Mouse (Mus musculus): ENCODE measurements at regions not wholly inside any gene's neighbourhood (a gene's known extent, or its start where the extent isn't known, plus 50 kb on each side); places are given as distances from the start of the nearest gene placed in this dataset.

DNA sequence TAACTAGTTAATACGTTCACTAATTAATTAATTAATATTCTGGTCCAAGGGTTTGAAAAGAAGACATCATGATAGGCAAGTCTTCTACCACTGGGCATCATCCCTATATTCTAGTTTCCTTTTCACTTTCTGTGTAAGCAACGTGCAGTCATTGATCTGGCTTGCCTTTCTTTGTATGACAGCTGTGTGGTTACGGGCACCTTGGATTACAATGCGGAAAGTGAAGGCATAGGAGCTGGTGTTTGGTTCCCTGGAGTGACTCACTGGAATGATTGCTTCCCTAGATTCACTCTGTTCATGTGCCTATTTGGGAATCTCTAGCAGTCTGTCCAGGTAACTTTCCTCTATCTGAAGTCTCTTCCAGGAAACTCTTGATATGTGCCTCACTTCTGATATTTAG lies 120.5 kb upstream of the Ntf3 start:
- Histone ChIP-seq H3K9me3 (ENCODE audit: low read length) (no peaks in the 10 kb centered on the region), H3K36me3 (ENCODE audit: insufficient read depth, low read length) (no peaks in the 10 kb centered on the region), H3K27me3 (ENCODE audit: insufficient read depth, low read length) (no peaks in the 10 kb centered on the region), H3K4me3 (replicated peaks; ENCODE audit: low read length) (no peak overlapping the region), H3K4me1 (replicated peaks; ENCODE audit: low read depth, low read length) (peaks cover 4% of the 10 kb centered on the region; the same call in 1 of the 2 replicates)
- TF ChIP-seq NANOG (IDR thresholded peaks at IDR 0.05; ENCODE audit: borderline replicate concordance, low read length): no peak
- TF ChIP-seq CTCF (conservative IDR thresholded peaks at IDR 0.05; ENCODE audit: low read length): no peak
- no peak for TF ChIP-seq POU5F1 (IDR thresholded peaks at IDR 0.05; ENCODE audit: borderline replicate concordance, low read length)

DNA sequence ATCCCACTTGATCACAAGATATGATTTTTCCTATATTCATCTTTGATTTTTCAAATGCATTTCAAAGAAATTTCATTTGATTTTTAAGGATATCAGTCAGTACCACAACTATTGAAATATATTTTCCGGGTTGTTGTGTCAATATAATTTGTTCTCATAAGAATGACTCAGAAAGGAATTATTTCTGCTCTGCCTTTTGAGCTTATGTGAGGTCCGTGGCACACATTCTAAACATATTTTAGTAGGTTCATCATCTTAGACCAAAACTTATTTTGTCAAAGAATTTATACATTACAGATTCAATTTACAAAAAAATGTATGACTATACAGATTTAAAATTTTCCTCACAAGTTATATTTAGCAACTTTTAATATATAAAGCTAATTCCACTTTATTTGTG lies 119.5 kb upstream of the Ntf3 start:
- H3K9me3 ChIP-seq (ENCODE audit: low read length): no peaks in the 10 kb centered on the region
- H3K36me3 ChIP-seq (ENCODE audit: insufficient read depth, low read length): no peaks in the 10 kb centered on the region
- no peaks in the 10 kb centered on the region for H3K27me3 ChIP-seq (ENCODE audit: insufficient read depth, low read length)
- no peak overlapping the region for H3K4me3 ChIP-seq (replicated peaks; ENCODE audit: low read length)
- no peak for TF ChIP-seq NANOG (IDR thresholded peaks at IDR 0.05; ENCODE audit: borderline replicate concordance, low read length)
- no peak for TF ChIP-seq POU5F1 (IDR thresholded peaks at IDR 0.05; ENCODE audit: borderline replicate concordance, low read length)
- TF ChIP-seq CTCF (conservative IDR thresholded peaks at IDR 0.05; ENCODE audit: low read length): no peak
- H3K4me1 ChIP-seq (replicated peaks; ENCODE audit: low read depth, low read length): peaks cover 4% of the 10 kb centered on the region; the same call in 1 of the 2 replicates

DNA sequence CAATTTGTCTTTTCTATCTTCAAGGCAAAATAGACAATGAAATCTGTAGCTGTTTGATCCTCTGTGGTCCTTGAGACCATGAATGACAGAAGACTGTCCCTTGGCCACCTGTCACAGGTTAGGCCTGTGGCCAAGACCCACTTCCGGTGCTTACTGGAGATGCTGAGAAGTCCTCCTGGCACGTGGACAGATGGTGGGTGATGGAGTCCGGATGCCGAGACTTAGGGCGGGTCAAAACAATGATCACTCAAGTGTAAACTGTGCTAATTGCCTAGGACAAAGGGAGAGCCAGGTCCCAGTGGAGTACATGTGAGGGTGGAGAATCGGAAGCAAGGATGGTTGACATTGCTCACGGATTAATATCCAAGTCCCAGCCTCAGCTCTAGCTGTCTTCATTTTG lies 117.7 kb upstream of the Ntf3 start:
- Histone ChIP-seq H3K27me3 (ENCODE audit: insufficient read depth, low read length) (no peaks in the 10 kb centered on the region), H3K4me1 (replicated peaks; ENCODE audit: low read depth, low read length) (peaks cover 4% of the 10 kb centered on the region; the same call in 1 of the 2 replicates), H3K9me3 (ENCODE audit: low read length) (no peaks in the 10 kb centered on the region), H3K36me3 (ENCODE audit: insufficient read depth, low read length) (no peaks in the 10 kb centered on the region), H3K4me3 (replicated peaks; ENCODE audit: low read length) (no peak overlapping the region)
- no peak for TF ChIP-seq NANOG (IDR thresholded peaks at IDR 0.05; ENCODE audit: borderline replicate concordance, low read length)
- TF ChIP-seq POU5F1 (IDR thresholded peaks at IDR 0.05; ENCODE audit: borderline replicate concordance, low read length): no peak

DNA sequence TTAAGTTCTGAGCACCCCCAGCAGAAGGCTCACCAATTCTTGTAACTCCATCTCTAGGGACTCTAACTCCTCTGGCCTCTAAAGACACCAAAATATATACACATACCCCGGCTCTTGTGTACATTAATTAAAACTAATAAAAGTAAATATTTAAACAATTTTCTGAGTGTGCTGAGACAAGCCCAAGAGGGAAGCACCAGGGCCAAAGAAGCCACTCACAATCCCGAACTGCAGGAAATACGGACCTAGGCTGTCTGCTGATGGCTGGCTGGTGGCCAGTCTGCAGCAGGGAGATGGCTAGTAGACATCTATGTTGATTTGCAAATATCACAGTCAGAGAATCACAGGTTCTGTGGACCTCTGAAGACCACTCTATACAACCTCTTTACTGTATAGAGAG lies 113.6 kb upstream of the Ntf3 start:
- Histone ChIP-seq H3K36me3 (ENCODE audit: insufficient read depth, low read length) (no peaks in the 10 kb centered on the region), H3K4me3 (replicated peaks; ENCODE audit: low read length) (no peak overlapping the region), H3K4me1 (replicated peaks; ENCODE audit: low read depth, low read length) (peaks cover 4% of the 10 kb centered on the region; the same call in 1 of the 2 replicates), H3K9me3 (ENCODE audit: low read length) (no peaks in the 10 kb centered on the region), H3K27me3 (ENCODE audit: insufficient read depth, low read length) (no peaks in the 10 kb centered on the region)
- TF ChIP-seq POU5F1 (IDR thresholded peaks at IDR 0.05; ENCODE audit: borderline replicate concordance, low read length): no peak
- no peak for TF ChIP-seq CTCF (conservative IDR thresholded peaks at IDR 0.05; ENCODE audit: low read length)
- no peak for TF ChIP-seq NANOG (IDR thresholded peaks at IDR 0.05; ENCODE audit: borderline replicate concordance, low read length)

DNA sequence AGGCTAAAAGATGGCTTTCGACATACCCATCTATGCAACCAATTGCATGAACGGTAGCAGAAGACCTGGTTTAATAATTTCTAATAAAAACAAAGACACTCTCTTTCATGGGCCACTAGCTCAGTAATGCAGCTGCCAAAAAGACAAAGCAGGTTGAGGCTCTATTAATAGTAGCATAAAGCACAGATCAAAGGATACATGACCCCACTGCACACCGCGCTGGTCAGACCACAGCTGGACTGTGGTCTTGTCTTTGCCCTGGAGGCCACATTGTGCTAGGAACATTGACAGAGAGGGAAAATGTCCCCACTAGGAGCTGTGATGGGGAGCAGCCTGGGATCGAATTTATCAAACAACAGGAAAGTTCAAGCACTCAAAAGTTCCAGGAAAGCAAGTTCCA lies 79.3 kb upstream of the Ntf3 start:
- H3K27me3 ChIP-seq (ENCODE audit: insufficient read depth, low read length): no peaks in the 10 kb centered on the region
- H3K9me3 ChIP-seq (ENCODE audit: low read length): no peaks in the 10 kb centered on the region
- H3K36me3 ChIP-seq (ENCODE audit: insufficient read depth, low read length): no peaks in the 10 kb centered on the region
- H3K4me1 ChIP-seq (replicated peaks; ENCODE audit: low read depth, low read length): no peaks in the 10 kb centered on the region
- no peak overlapping the region for H3K4me3 ChIP-seq (replicated peaks; ENCODE audit: low read length)
- TF ChIP-seq NANOG (IDR thresholded peaks at IDR 0.05; ENCODE audit: borderline replicate concordance, low read length) (no peak), POU5F1 (IDR thresholded peaks at IDR 0.05; ENCODE audit: borderline replicate concordance, low read length) (no peak), CTCF (conservative IDR thresholded peaks at IDR 0.05; ENCODE audit: low read length) (no peak)

DNA sequence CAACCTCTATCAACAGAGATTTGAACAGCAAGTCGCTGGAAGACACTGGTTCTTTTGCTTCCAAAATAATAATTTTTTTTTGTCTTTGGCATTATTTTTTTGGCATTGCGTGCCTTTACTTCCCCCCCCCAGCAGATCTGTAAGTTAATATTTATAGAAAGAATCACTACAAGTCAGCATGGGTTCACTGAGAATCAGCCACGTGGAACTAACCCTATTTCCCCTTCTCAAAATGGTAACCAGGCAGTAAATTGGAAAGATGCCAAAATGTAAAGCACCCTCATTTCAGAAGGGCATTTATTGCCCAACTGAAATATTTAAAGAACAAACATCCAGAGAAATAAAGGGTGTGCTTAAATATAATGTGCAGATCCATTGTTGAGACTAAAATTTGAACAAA lies 78.7 kb upstream of the Ntf3 start:
- TF ChIP-seq POU5F1 (IDR thresholded peaks at IDR 0.05; ENCODE audit: borderline replicate concordance, low read length) (no peak), CTCF (conservative IDR thresholded peaks at IDR 0.05; ENCODE audit: low read length) (no peak)
- Histone ChIP-seq H3K4me3 (replicated peaks; ENCODE audit: low read length) (no peak overlapping the region), H3K36me3 (ENCODE audit: insufficient read depth, low read length) (no peaks in the 10 kb centered on the region)

DNA sequence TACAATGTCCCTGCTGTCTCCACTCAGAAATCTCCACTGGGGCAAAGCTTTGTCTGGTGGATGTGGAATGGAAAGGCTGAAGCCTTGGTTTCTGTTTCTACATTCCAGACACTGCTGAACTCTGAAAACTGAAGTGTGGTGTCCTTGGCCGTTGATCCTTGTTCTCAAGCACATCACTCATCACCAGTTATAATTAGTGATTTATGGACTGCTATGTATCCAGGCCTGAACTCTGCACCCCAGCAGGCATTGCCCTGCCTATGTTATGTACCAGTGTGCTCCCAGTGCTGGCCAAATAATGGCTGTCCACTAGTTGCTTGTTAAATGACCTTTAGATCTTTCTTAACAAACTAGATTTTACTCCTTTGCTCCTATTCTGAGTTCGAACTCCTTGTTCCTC lies 75.6 kb upstream of the Ntf3 start:
- H3K27me3 ChIP-seq (ENCODE audit: insufficient read depth, low read length): no peaks in the 10 kb centered on the region
- TF ChIP-seq CTCF (conservative IDR thresholded peaks at IDR 0.05; ENCODE audit: low read length): no peak
- TF ChIP-seq POU5F1 (IDR thresholded peaks at IDR 0.05; ENCODE audit: borderline replicate concordance, low read length): no peak
- TF ChIP-seq NANOG (IDR thresholded peaks at IDR 0.05; ENCODE audit: borderline replicate concordance, low read length): no peak
- no peak overlapping the region for H3K4me3 ChIP-seq (replicated peaks; ENCODE audit: low read length)
- H3K9me3 ChIP-seq (ENCODE audit: low read length): no peaks in the 10 kb centered on the region
- no peaks in the 10 kb centered on the region for H3K4me1 ChIP-seq (replicated peaks; ENCODE audit: low read depth, low read length)
- H3K36me3 ChIP-seq (ENCODE audit: insufficient read depth, low read length): no peaks in the 10 kb centered on the region

More for the DNA sequence above, 78.7 kb upstream of the Ntf3 start:
- no peaks in the 10 kb centered on the region for H3K27me3 ChIP-seq (ENCODE audit: insufficient read depth, low read length)
- no peaks in the 10 kb centered on the region for H3K4me1 ChIP-seq (replicated peaks; ENCODE audit: low read depth, low read length)
- H3K9me3 ChIP-seq (ENCODE audit: low read length): no peaks in the 10 kb centered on the region

DNA sequence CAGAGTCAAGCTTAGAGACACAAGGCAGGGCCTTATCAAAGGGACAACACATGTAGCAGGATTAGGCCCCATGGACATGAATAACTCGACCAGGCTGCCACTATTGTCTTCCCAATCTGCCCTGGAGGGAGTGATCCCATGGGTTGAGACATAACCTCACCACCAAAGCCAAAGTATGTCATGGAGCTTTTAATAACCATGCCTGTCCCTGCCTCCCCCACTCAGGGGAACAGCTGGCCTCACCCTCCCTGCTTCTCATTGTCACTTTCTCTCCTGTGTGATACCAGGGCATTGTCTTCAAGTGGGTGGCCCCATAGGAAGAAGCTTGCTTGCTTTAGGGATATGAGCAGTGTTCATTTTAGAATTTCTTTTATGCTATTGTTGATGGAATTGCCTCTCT lies 73.5 kb upstream of the Ntf3 start:
- Histone ChIP-seq H3K27me3 (ENCODE audit: insufficient read depth, low read length) (no peaks in the 10 kb centered on the region), H3K4me3 (replicated peaks; ENCODE audit: low read length) (no peak overlapping the region)
- TF ChIP-seq POU5F1 (IDR thresholded peaks at IDR 0.05; ENCODE audit: borderline replicate concordance, low read length): no peak
- TF ChIP-seq NANOG (IDR thresholded peaks at IDR 0.05; ENCODE audit: borderline replicate concordance, low read length): no peak
- no peak for TF ChIP-seq CTCF (conservative IDR thresholded peaks at IDR 0.05; ENCODE audit: low read length)

More for the DNA sequence above, 73.5 kb upstream of the Ntf3 start:
- Histone ChIP-seq H3K4me1 (replicated peaks; ENCODE audit: low read depth, low read length) (no peaks in the 10 kb centered on the region), H3K9me3 (ENCODE audit: low read length) (no peaks in the 10 kb centered on the region), H3K36me3 (ENCODE audit: insufficient read depth, low read length) (no peaks in the 10 kb centered on the region)

All from E14TG2a.4 (cell line).